Mouse (Mus musculus) kidney, embryonic 15.5 days (tissue): ENCODE measurements around the gene Crmp1. TPM values are rescaled to one million over a fixed set of nuclear protein-coding genes. Genes with fewer than 3 reads are reported as not detected.

ENCODE experiments used
- ATAC-seq: fragments of 200-750 bp; cut with Nextera tagmentation; replicated peaks from 2 replicates; pipeline ENCODE4 v1.8.0; 2017; ENCODE audit warnings: moderate TSS enrichment; ENCODE audit not compliant: low FRiP score
- H3K27ac ChIP-seq: fragments of 300-500 bp; sonication (generic); 2 replicates; pipeline ENCODE4 v1.5.1; 2015; ENCODE audit warnings: mild to moderate bottlenecking, inconsistent platforms
- H3K27me3 ChIP-seq: fragments of 300-500 bp; sonication (generic); 2 replicates; pipeline ENCODE4 v1.6.1; 2015; ENCODE audit warnings: inconsistent platforms
- H3K36me3 ChIP-seq: fragments of 300-500 bp; sonication (generic); 2 replicates; pipeline ENCODE4 v1.6.1; 2015; ENCODE audit warnings: inconsistent platforms
- H3K4me1 ChIP-seq: fragments of 300-500 bp; sonication (generic); 2 replicates; pipeline ENCODE4 v1.6.1; 2015; ENCODE audit warnings: inconsistent platforms
- H3K4me2 ChIP-seq: fragments of 300-500 bp; sonication (generic); 2 replicates; pipeline ENCODE4 v1.6.1; 2015; ENCODE audit warnings: moderate library complexity, mild to moderate bottlenecking, inconsistent platforms
- H3K4me3 ChIP-seq: fragments of 300-500 bp; sonication (generic); replicated peaks from 2 replicates; pipeline ENCODE4 v1.5.1; 2015; ENCODE audit warnings: mild to moderate bottlenecking, inconsistent platforms
- H3K9ac ChIP-seq: fragments of 300-500 bp; sonication (generic); 2 replicates; pipeline ENCODE4 v1.6.1; 2015; ENCODE audit warnings: mild to moderate bottlenecking, inconsistent platforms
- H3K9me3 ChIP-seq: fragments of 300-500 bp; sonication (generic); replicated peaks from 2 replicates; pipeline ENCODE4 v1.6.1; 2016; ENCODE audit warnings: inconsistent platforms
- whole genome bisulfite sequencing: fragments of 180-500 bp; shearing (Covaris S2); methylation state at CpG from one replicate; pipeline ENCODE4 v1.1.7; 2015; ENCODE audit warnings: mixed read lengths; 5-methylcytosine and 5-hydroxymethylcytosine counted together
- polyA plus RNA-seq: library from polyadenylated mRNA; unstranded; fragments of >200 nt; fragmentation: Nextera tagmentation; extraction: Ambion mirVana; gene quantifications from 2 replicates; pipeline ENCODE4 v1.2.1, GENCODE M21; 2015

The Crmp1 gene
- polyA plus RNA-seq, 1 experiment from 2014 or later, result 18.2 TPM

- Histone ChIP-seq H3K4me2 (peak overlapping the region; percentile 75), H3K4me3 (peak overlapping the region; percentile 44), H3K27me3 (peaks cover 91% of the 10 kb centered on the region), H3K9me3 (no peaks in the 10 kb centered on the region), H3K4me1 (peaks cover 43% of the 10 kb centered on the region), H3K9ac (no peak overlapping the region), H3K27ac (no peak overlapping the region), H3K36me3 (no peaks in the 10 kb centered on the region)
- 9% methylated on average over 44 of the region's 44 CpGs for WGBS
- ATAC-seq, result no peak
These were observed 824 bp downstream of the Crmp1 start for GRCm38 (mm10) chr5:37242360-37243168.

GRCm38 (mm10) chr5:37243169-37243886 is 1.6 kb downstream of the Crmp1 start:
- peaks cover 90% of the 10 kb centered on the region for H3K27me3 ChIP-seq
- 1% methylated on average over 19 of the region's 19 CpGs for WGBS
- no peak for ATAC-seq

GRCm38 (mm10) chr5:37244161-37244560 is 2.4 kb downstream of the Crmp1 start:
- 0 out of 2 replicates have a peak overlapping the region, but pooled peaks have one; percentile 34 for H3K27ac ChIP-seq

More at GRCm38 (mm10) chr5:37243169-37243886, 1.6 kb downstream of the Crmp1 start:
- no peaks in the 10 kb centered on the region for H3K36me3 ChIP-seq
- H3K4me2 ChIP-seq, result no peak overlapping the region
- H3K9ac ChIP-seq, result no peak overlapping the region
- H3K27ac ChIP-seq, result no peak overlapping the region
- peaks cover 43% of the 10 kb centered on the region for H3K4me1 ChIP-seq
- H3K4me3 ChIP-seq, result no peak overlapping the region
- H3K9me3 ChIP-seq, result no peaks in the 10 kb centered on the region

GRCm38 (mm10) chr5:37244666-37245242 is 3.0 kb downstream of the Crmp1 start:
- ATAC-seq, result no peak
- WGBS, result 20% methylated on average over 9 of the region's 9 CpGs
- Histone ChIP-seq H3K27ac (peak overlapping the region; percentile 34), H3K27me3 (peaks cover 83% of the 10 kb centered on the region), H3K9ac (no peak overlapping the region), H3K36me3 (no peaks in the 10 kb centered on the region), H3K4me3 (peak overlapping the region; percentile 55; the same call in 1 of the 2 replicates), H3K9me3 (no peaks in the 10 kb centered on the region), H3K4me2 (peak overlapping the region; percentile 87), H3K4me1 (peaks cover 43% of the 10 kb centered on the region)

More at GRCm38 (mm10) chr5:37244161-37244560, 2.4 kb downstream of the Crmp1 start:
- Histone ChIP-seq H3K4me2 (0 out of 2 replicates have a peak overlapping the region, but pooled peaks have one; percentile 87), H3K9me3 (no peaks in the 10 kb centered on the region), H3K4me3 (no peak overlapping the region), H3K27me3 (peaks cover 88% of the 10 kb centered on the region), H3K4me1 (peaks cover 43% of the 10 kb centered on the region), H3K36me3 (no peaks in the 10 kb centered on the region), H3K9ac (no peak overlapping the region)
- WGBS, result 1% methylated on average over 13 of the region's 13 CpGs
- ATAC-seq, result no peak

- peak overlapping the region; percentile 34; the same call in 1 of the 2 replicates for H3K27ac ChIP-seq
- peaks cover 74% of the 10 kb centered on the region for H3K27me3 ChIP-seq
- H3K36me3 ChIP-seq, result no peaks in the 10 kb centered on the region
- peak overlapping the region; percentile 35; the same call in 1 of the 2 replicates for H3K9ac ChIP-seq
- H3K9me3 ChIP-seq, result no peaks in the 10 kb centered on the region
- peaks cover 43% of the 10 kb centered on the region for H3K4me1 ChIP-seq
- peak overlapping the region; percentile 87 for H3K4me2 ChIP-seq
- peak; percentile 40; the same call in 1 of the 2 replicates for ATAC-seq
- H3K4me3 ChIP-seq, result peak overlapping the region; percentile 55
- WGBS, result 2% methylated on average over 34 of the region's 42 CpGs
These were observed 3.9 kb downstream of the Crmp1 start for GRCm38 (mm10) chr5:37245651-37246050.

GRCm38 (mm10) chr5:37246138-37246910 is 4.6 kb downstream of the Crmp1 start:
- ATAC-seq, result peak; percentile 9; the same call in 1 of the 2 replicates
- Histone ChIP-seq H3K27me3 (peaks cover 67% of the 10 kb centered on the region), H3K4me2 (peak overlapping the region; percentile 87), H3K4me3 (peak overlapping the region; percentile 55), H3K27ac (no peak overlapping the region), H3K36me3 (no peaks in the 10 kb centered on the region), H3K9me3 (no peaks in the 10 kb centered on the region), H3K9ac (no peak overlapping the region; the same call in 1 of the 2 replicates), H3K4me1 (peaks cover 43% of the 10 kb centered on the region)
- WGBS, result under 1% methylated on average over 36 of the region's 37 CpGs

- H3K4me1 ChIP-seq, result peaks cover 32% of the 10 kb centered on the region
- no peak overlapping the region for H3K9ac ChIP-seq
- no peak overlapping the region for H3K27ac ChIP-seq
- no peaks in the 10 kb centered on the region for H3K9me3 ChIP-seq
- H3K27me3 ChIP-seq, result peaks cover 56% of the 10 kb centered on the region
- 44% methylated on average over 4 of the region's 4 CpGs for WGBS
- no peak overlapping the region for H3K4me3 ChIP-seq
- no peaks in the 10 kb centered on the region for H3K36me3 ChIP-seq
- no peak for ATAC-seq
- H3K4me2 ChIP-seq, result peak overlapping the region; percentile 8; the same call in 1 of the 2 replicates
These were observed 5.7 kb downstream of the Crmp1 start for GRCm38 (mm10) chr5:37247456-37247855.

- no peak overlapping the region for H3K9ac ChIP-seq
- ATAC-seq, result no peak
- peaks cover 42% of the 10 kb centered on the region for H3K27me3 ChIP-seq
- H3K4me2 ChIP-seq, result no peak overlapping the region
- H3K36me3 ChIP-seq, result no peaks in the 10 kb centered on the region
- no peaks in the 10 kb centered on the region for H3K9me3 ChIP-seq
- WGBS, result 81% methylated on average over 3 of the region's 3 CpGs
- H3K4me3 ChIP-seq, result no peak overlapping the region
- no peak overlapping the region for H3K27ac ChIP-seq
- H3K4me1 ChIP-seq, result peaks cover 27% of the 10 kb centered on the region
These were observed 7.1 kb downstream of the Crmp1 start for GRCm38 (mm10) chr5:37248870-37249269.

GRCm38 (mm10) chr5:37251596-37251995 is 9.9 kb downstream of the Crmp1 start:
- 66% methylated on average over 3 of the region's 3 CpGs for WGBS
- no peak for ATAC-seq

GRCm38 (mm10) chr5:37252101-37252804 is 10.5 kb downstream of the Crmp1 start:
- ATAC-seq, result no peak

More at GRCm38 (mm10) chr5:37251596-37251995, 9.9 kb downstream of the Crmp1 start:
- no peaks in the 10 kb centered on the region for H3K9me3 ChIP-seq
- H3K4me1 ChIP-seq, result peaks cover under 1% of the 10 kb centered on the region; the same call in 1 of the 2 replicates
- no peak overlapping the region for H3K4me2 ChIP-seq
- peaks cover 15% of the 10 kb centered on the region for H3K27me3 ChIP-seq
- no peaks in the 10 kb centered on the region for H3K36me3 ChIP-seq
- H3K4me3 ChIP-seq, result no peak overlapping the region
- H3K27ac ChIP-seq, result no peak overlapping the region
- H3K9ac ChIP-seq, result no peak overlapping the region

More at GRCm38 (mm10) chr5:37252101-37252804, 10.5 kb downstream of the Crmp1 start:
- Histone ChIP-seq H3K4me1 (no peaks in the 10 kb centered on the region), H3K36me3 (no peaks in the 10 kb centered on the region), H3K9me3 (no peaks in the 10 kb centered on the region), H3K9ac (no peak overlapping the region), H3K27me3 (peaks cover 10% of the 10 kb centered on the region; the same call in 1 of the 2 replicates), H3K4me3 (no peak overlapping the region), H3K27ac (no peak overlapping the region), H3K4me2 (no peak overlapping the region)
- 86% methylated on average over 9 of the region's 9 CpGs for WGBS
